Mouse (Mus musculus) limb, embryonic 14.5 days (tissue): ENCODE measurements around the gene Ndufb2. TPM values are rescaled to one million over a fixed set of nuclear protein-coding genes. Genes with fewer than 3 reads are reported as not detected.

ENCODE experiments used
- ATAC-seq: fragments of 200-750 bp; cut with Nextera tagmentation; 2 replicates; pipeline ENCODE4 v1.8.0; 2017; ENCODE audit warnings: low read depth, moderate number of reproducible peaks, moderate TSS enrichment; ENCODE audit not compliant: low FRiP score
- DNase-seq: peaks from one replicate; pipeline ENCODE4 v3.0.0-alpha.2; 2015; ENCODE audit warnings: low spot score
- H3K27ac ChIP-seq: fragments of 300-500 bp; sonication (generic); replicated peaks from 2 replicates; pipeline ENCODE4 v1.5.1; 2014; ENCODE audit warnings: low read depth, mild to moderate bottlenecking, low read length, moderate library complexity, mixed read lengths
- H3K27me3 ChIP-seq: fragments of 300-500 bp; sonication (generic); 2 replicates; pipeline ENCODE4 v1.6.1; 2014; ENCODE audit warnings: low read length, mixed read lengths; ENCODE audit not compliant: control insufficient read depth, insufficient read depth
- H3K36me3 ChIP-seq: fragments of 300-500 bp; sonication (generic); 2 replicates; pipeline ENCODE4 v1.6.1; 2014; ENCODE audit warnings: mild to moderate bottlenecking, low read length, moderate library complexity, mixed read lengths; ENCODE audit not compliant: control insufficient read depth, insufficient read depth
- H3K4me1 ChIP-seq: fragments of 300-500 bp; sonication (generic); 2 replicates; pipeline ENCODE4 v1.6.1; 2014; ENCODE audit warnings: antibody characterized with exemption, low read length, mixed read lengths; ENCODE audit not compliant: control insufficient read depth, insufficient read depth
- H3K4me2 ChIP-seq: fragments of 300-500 bp; sonication (generic); replicated peaks from 2 replicates; pipeline ENCODE4 v1.6.1; 2014; ENCODE audit warnings: low read depth, mild to moderate bottlenecking, low read length, moderate library complexity; ENCODE audit not compliant: severe bottlenecking
- H3K4me3 ChIP-seq: fragments of 300-500 bp; sonication (generic); replicated peaks from 2 replicates; pipeline ENCODE4 v1.5.1; 2014; ENCODE audit warnings: low read length
- H3K9ac ChIP-seq: fragments of 300-500 bp; sonication (generic); 2 replicates; pipeline ENCODE4 v1.6.1; 2014; ENCODE audit warnings: mild to moderate bottlenecking, low read depth, low read length, moderate library complexity; ENCODE audit not compliant: severe bottlenecking
- H3K9me3 ChIP-seq: fragments of 300-500 bp; sonication (generic); 2 replicates; pipeline ENCODE4 v1.6.1; 2016; ENCODE audit warnings: low read length; ENCODE audit not compliant: control insufficient read depth
- POLR2A ChIP-seq: fragments of 200-500 bp; IDR thresholded peaks from 2 replicates; pipeline ENCODE4 v1.8.0; 2012; ENCODE audit warnings: inconsistent platforms, mild to moderate bottlenecking, moderate library complexity, borderline replicate concordance; ENCODE audit not compliant: insufficient read depth, insufficient read length; ENCODE audit errors: extremely low read depth
- WGBS: fragments of 180-500 bp; shearing (Covaris S2); extraction: QIAGEN DNeasy Blood & Tissue Kit; methylation state at CpG from one replicate; pipeline ENCODE4 v1.1.7; 2014; 5-methylcytosine and 5-hydroxymethylcytosine counted together
- polyA plus RNA-seq, 2 experiments: library from polyadenylated mRNA; depleted of rRNA in 1 of 2; stranded (reverse) in 1 of 2; unstranded in 1 of 2; fragments of >200 nt; fragmentation: Nextera tagmentation in 1 of 2; extraction: Ambion mirVana in 1 of 2; gene quantifications; 2 replicates each; pipeline versions ENCODE4 v1.2.1 to v1.2.3; 2012 to 2014

Ndufb2 gene
- polyA plus RNA-seq, 2 experiments: 148 to 358 TPM

DNA sequence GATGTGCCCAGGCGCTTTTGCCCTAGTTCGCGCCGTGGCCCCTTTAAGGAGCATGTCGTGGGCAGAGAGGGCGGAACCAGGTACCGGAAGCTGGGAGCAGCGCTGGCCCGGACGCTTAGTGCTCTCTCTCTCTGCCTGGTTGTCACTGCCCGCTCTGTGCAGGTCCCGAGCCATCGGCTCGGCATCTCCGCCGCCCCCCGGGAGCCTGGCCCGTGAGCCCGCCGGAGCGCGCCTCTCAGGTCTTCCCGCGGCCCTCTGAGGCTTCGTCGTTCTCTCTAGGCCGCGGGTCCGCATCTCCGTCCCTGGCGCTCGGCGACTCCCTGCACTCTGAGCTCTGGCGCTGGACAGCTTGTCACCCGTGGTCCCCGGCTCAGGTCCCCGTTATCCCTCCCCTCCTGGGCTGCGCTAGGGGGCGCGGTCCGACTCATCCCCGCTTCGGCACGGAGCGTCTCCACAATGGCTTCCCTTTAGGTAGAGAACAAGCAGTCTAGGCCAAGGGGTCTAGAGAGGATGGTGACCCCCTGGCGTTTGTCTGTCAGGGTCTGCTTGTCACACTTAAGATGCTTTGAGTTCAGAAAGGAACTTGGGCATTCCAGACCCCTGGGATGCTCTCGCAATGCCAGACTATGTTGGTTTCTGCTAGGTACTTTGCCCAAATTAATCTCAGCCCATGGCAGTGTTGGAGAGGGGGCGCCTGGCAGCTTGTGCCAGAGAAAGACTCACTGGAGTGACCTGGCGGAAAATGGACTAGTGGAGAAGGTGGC is 18.4 kb upstream of the Ndufb2 start, which contains the start of gene Adck2:
Gene Adck2, plus strand, starts transcription at position 83 of the 764 bp plus-strand sequence.
- Histone ChIP-seq H3K36me3 (peaks cover 21% of the 10 kb centered on the region), H3K4me2 (peak within 1 kb of the TSS; percentile 65), H3K27me3 (no peaks in the 10 kb centered on the region), H3K4me3 (peak within 1 kb of the TSS; percentile 49), H3K27ac (peak within 1 kb of the TSS; percentile 61), H3K4me1 (peaks cover 6% of the 10 kb centered on the region), H3K9me3 (no peaks in the 10 kb centered on the region), H3K9ac (peak within 1 kb of the TSS; percentile 64)
- under 1% methylated on average over 42 of the region's 49 CpGs for WGBS
- ATAC-seq (peak; percentile 89), DNase-seq (peak; percentile 85)
- TF ChIP-seq POLR2A: peak; percentile 17; the same call in 1 of the 2 replicates

DNA sequence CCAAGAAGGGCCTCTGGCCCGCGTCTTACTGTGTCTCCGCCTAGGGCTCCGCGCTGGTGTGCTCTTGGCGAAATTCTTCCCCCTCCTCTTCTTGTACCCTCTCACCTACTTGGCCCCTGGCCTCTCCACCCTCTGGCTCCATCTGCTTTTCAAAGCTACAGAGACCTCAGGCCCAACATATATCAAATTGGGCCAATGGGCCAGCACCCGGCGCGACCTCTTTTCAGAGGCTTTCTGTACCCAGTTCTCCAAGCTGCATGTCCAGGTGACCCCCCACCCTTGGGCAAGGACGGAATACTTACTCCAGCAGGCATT is 17.9 kb upstream of the Ndufb2 start:
- H3K4me2 ChIP-seq: peak overlapping the region; percentile 65
- H3K9me3 ChIP-seq: no peaks in the 10 kb centered on the region
- WGBS: 26% methylated on average over 10 of the region's 10 CpGs
- peak overlapping the region; percentile 49 for H3K4me3 ChIP-seq
- H3K27ac ChIP-seq: no peak overlapping the region
- H3K36me3 ChIP-seq: peaks cover 26% of the 10 kb centered on the region
- H3K4me1 ChIP-seq: peaks cover 6% of the 10 kb centered on the region
- ATAC-seq (no peak; the same call in 1 of the 2 replicates), DNase-seq (no peak)
- H3K27me3 ChIP-seq: no peaks in the 10 kb centered on the region
- TF ChIP-seq POLR2A: no peak
- H3K9ac ChIP-seq: peak overlapping the region; percentile 64

DNA sequence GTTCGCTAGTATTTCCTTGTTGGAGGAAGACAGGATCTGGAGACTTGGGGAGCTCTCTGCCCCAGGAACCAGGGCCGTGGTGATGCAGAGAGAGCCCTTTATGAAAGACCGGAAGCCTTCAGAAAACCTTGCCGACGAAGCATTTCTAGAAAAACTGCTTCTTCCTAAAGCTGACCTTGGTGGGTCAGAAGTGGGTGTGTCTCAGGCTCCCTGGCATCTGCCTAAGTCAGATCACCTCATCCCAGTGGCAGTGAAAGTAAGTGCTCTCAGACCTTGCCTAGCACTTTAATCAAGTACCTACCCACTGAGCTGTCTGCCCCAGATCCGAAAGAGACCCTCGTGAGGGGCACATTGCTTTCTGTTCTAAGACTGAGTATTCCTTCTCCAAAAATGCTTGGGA is 17.4 kb upstream of the Ndufb2 start:
- peaks cover 30% of the 10 kb centered on the region for H3K36me3 ChIP-seq
- H3K9ac ChIP-seq: no peak overlapping the region
- DNase-seq (no peak), ATAC-seq (no peak)
- TF ChIP-seq POLR2A: no peak
- H3K27me3 ChIP-seq: no peaks in the 10 kb centered on the region
- H3K4me1 ChIP-seq: peaks cover 6% of the 10 kb centered on the region
- no peak overlapping the region for H3K27ac ChIP-seq
- H3K4me3 ChIP-seq: peak overlapping the region; percentile 49
- no peaks in the 10 kb centered on the region for H3K9me3 ChIP-seq
- peak overlapping the region; percentile 65 for H3K4me2 ChIP-seq
- WGBS: 70% methylated on average over 7 of the region's 7 CpGs

DNA sequence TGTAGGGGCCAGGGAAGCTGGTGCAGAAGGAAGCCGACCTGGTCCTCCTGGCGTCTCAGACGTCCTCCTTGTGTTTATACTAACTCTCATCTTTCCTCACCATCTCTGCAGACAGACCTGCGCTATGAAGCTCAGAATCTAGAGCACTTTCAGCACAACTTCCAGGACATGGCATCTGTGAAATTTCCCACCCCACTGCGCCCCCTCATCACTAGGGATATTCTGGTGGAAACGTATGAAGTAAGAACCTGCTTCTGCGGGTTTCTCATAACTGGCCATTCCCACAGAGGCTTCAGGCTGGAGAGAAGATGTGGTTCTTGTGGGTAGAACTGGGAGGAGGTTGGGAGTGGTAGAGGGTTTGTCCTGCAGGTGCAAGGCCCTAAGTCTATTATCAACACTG is 12.8 kb upstream of the Ndufb2 start:
- Histone ChIP-seq H3K27me3 (no peaks in the 10 kb centered on the region), H3K4me1 (peaks cover 4% of the 10 kb centered on the region), H3K4me3 (no peak overlapping the region), H3K9ac (no peak overlapping the region), H3K4me2 (no peak overlapping the region), H3K27ac (no peak overlapping the region), H3K9me3 (no peaks in the 10 kb centered on the region), H3K36me3 (peaks cover 63% of the 10 kb centered on the region)
- 95% methylated on average over 7 of the region's 7 CpGs for WGBS
- TF ChIP-seq POLR2A: no peak
- DNase-seq (no peak), ATAC-seq (no peak)

DNA sequence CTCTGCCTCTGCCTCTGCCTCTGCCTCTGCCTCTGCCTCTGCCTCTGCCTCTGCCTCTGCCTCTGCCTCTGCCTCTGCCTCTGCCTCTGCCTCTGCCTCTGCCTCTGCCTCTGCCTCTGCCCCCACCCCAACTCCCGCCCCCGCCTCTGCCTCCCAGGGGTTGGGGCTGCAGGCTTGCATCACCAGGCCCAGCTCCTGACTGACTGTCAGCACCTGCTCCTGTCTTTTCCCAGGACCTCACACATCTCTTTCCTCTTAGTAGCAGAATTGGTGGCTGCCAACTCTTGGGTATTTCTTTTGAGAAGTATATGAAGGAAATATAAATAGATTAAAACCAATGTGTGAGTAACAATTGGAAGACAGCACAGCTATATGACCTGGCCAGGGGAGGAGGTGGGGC is 11.8 kb upstream of the Ndufb2 start:
- 81% methylated on average over 2 of the region's 2 CpGs for WGBS
- no peak overlapping the region for H3K4me3 ChIP-seq
- no peak overlapping the region for H3K4me2 ChIP-seq
- H3K27me3 ChIP-seq: no peaks in the 10 kb centered on the region
- no peaks in the 10 kb centered on the region for H3K9me3 ChIP-seq
- H3K4me1 ChIP-seq: no peaks in the 10 kb centered on the region
- TF ChIP-seq POLR2A: no peak
- no peak overlapping the region for H3K27ac ChIP-seq
- no peak for ATAC-seq
- no peak for DNase-seq
- peaks cover 70% of the 10 kb centered on the region for H3K36me3 ChIP-seq
- H3K9ac ChIP-seq: no peak overlapping the region
